Mouse (Mus musculus): ENCODE results near the gene Nkd1.

DNA sequence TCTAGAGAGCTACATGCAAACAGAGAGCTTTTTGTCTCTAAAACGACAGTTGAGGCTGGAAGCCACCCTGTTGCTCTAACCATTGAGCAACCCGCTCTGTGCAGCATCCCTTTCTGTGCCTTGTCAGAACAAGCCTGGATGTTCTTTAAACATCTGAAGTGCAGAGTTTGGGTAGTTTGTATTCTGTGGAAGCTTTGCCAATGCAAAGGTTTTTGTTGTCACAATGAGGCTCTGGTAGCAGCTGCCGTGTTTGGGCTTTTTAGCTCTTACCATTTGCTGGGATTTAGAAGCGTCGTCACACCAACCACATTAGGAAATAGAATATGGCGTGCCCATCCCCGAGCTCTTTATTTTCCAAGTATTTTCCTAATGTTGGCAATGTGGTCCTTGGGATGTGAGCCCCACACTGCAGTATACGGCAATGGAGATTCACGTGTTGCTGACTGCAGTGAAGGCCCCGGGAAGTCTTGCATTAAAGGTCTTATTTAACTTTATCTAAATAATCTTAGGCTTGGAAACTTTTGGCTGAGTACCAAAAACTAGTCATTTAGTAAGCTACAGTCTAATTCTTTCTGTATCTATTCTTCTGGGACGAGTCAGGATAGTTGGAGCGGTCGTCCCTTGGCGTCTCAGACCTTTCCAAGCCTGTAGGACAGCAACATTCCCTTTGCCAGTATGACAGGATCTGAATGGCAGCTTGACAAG lies 51.9 kb downstream of the Nkd1 start:
- no peak for TF ChIP-seq POLR2A (IDR thresholded peaks at IDR 0.05; ENCODE audit: insufficient read length, low read depth)
- no peak for TF ChIP-seq SRF (IDR thresholded peaks at IDR 0.05; ENCODE audit: control insufficient read depth, insufficient read length, low read depth)
- no peak for TF ChIP-seq MYOG (IDR thresholded peaks at IDR 0.05; ENCODE audit: control insufficient read depth in 1 of 3, insufficient read depth in 1 of 3, insufficient read length in 2 of 3, low read depth in 2 of 3)
- TF ChIP-seq USF1 (IDR thresholded peaks at IDR 0.05; ENCODE audit: low read depth): no peak
- no peak for TF ChIP-seq MAX (IDR thresholded peaks at IDR 0.05; ENCODE audit: low read depth)
- no peak for TF ChIP-seq E2F4 (IDR thresholded peaks at IDR 0.05; ENCODE audit: insufficient read depth)
- no peak for TF ChIP-seq MYOD1 (IDR thresholded peaks at IDR 0.05; ENCODE audit: control insufficient read depth in 1 of 3, insufficient read length in 2 of 3, low read depth in 2 of 3)
- TF ChIP-seq POLR2AphosphoS2 (IDR thresholded peaks at IDR 0.05; ENCODE audit: insufficient read length, low read depth): no peak
- no peak for TF ChIP-seq TCF3 (IDR thresholded peaks at IDR 0.05; ENCODE audit: insufficient read length, low read depth)
